Mouse (Mus musculus) forebrain, embryonic 10.5 days (tissue): ENCODE data around the gene Vav2. TPM values are rescaled to one million over a fixed set of nuclear protein-coding genes. Genes with fewer than 3 reads are reported as not detected.

Experiments
- DNase-seq: peaks from one replicate; pipeline ENCODE4 v3.0.0-alpha.2; 2017; ENCODE audit warnings: low spot score; ENCODE audit errors: extremely low spot score
- H3K27ac ChIP-seq: fragments of 300-500 bp; sonication (generic); 2 replicates; pipeline ENCODE4 v1.5.1; 2016; ENCODE audit warnings: mild to moderate bottlenecking
- H3K27me3 ChIP-seq: fragments of 300-500 bp; sonication (generic); 2 replicates; pipeline ENCODE4 v1.6.1; 2016; ENCODE audit warnings: mild to moderate bottlenecking; ENCODE audit not compliant: poor library complexity, severe bottlenecking
- H3K36me3 ChIP-seq: fragments of 300-500 bp; sonication (generic); replicated peaks from 2 replicates; pipeline ENCODE4 v1.6.1; 2016; ENCODE audit warnings: mild to moderate bottlenecking, moderate library complexity
- H3K4me1 ChIP-seq: fragments of 300-500 bp; sonication (generic); 2 replicates; pipeline ENCODE4 v1.6.1; 2016
- H3K4me3 ChIP-seq: fragments of 300-500 bp; sonication (generic); 2 replicates; pipeline ENCODE4 v1.5.1; 2016; ENCODE audit warnings: mild to moderate bottlenecking, moderate library complexity
- H3K9me3 ChIP-seq: fragments of 300-500 bp; sonication (generic); 2 replicates; pipeline ENCODE4 v1.6.1; 2016; ENCODE audit warnings: mild to moderate bottlenecking, moderate library complexity
- WGBS: fragments of 180-500 bp; shearing (Covaris S2); methylation state at CpG from one replicate; pipeline ENCODE4 v1.1.7; 2016; 5-methylcytosine and 5-hydroxymethylcytosine counted together
- polyA plus RNA-seq: library from polyadenylated mRNA; unstranded; fragments of >200 nt; fragmentation: Nextera tagmentation; extraction: Ambion mirVana; gene quantifications from 2 replicates; pipeline ENCODE4 v1.2.1, GENCODE M21; 2016

The Vav2 gene
- polyA plus RNA-seq, 1 experiment from 2014 or later, result 11.5 TPM

- no peak overlapping the region for H3K4me3 ChIP-seq
- no peak overlapping the region; the same call in 1 of the 2 replicates for H3K27ac ChIP-seq
- H3K27me3 ChIP-seq, result no peaks in the 10 kb centered on the region
- DNase-seq, result no peak
- 63% methylated on average over 6 of the region's 6 CpGs for WGBS
- H3K4me1 ChIP-seq, result peaks cover 44% of the 10 kb centered on the region
- no peaks in the 10 kb centered on the region for H3K9me3 ChIP-seq
- H3K36me3 ChIP-seq, result peaks cover 20% of the 10 kb centered on the region
These were observed 89.6 kb downstream of the Vav2 start for GRCm38 (mm10) chr2:27337261-27337660.

GRCm38 (mm10) chr2:27336600-27336999 lies 90.2 kb downstream of the Vav2 start:
- DNase-seq, result no peak

GRCm38 (mm10) chr2:27334816-27335215 lies 92.0 kb downstream of the Vav2 start:
- Histone ChIP-seq H3K4me1 (peaks cover 61% of the 10 kb centered on the region), H3K4me3 (no peak overlapping the region), H3K27me3 (no peaks in the 10 kb centered on the region), H3K36me3 (peaks cover 20% of the 10 kb centered on the region), H3K9me3 (no peaks in the 10 kb centered on the region), H3K27ac (no peak overlapping the region)
- WGBS, result 89% methylated on average over 4 of the region's 4 CpGs
- no peak for DNase-seq

More at GRCm38 (mm10) chr2:27336600-27336999, 90.2 kb downstream of the Vav2 start:
- H3K4me1 ChIP-seq, result peaks cover 44% of the 10 kb centered on the region
- peaks cover 20% of the 10 kb centered on the region for H3K36me3 ChIP-seq
- H3K27ac ChIP-seq, result no peak overlapping the region
- 82% methylated on average over 9 of the region's 9 CpGs for whole genome bisulfite sequencing
- H3K27me3 ChIP-seq, result no peaks in the 10 kb centered on the region
- no peaks in the 10 kb centered on the region for H3K9me3 ChIP-seq
- no peak overlapping the region for H3K4me3 ChIP-seq

GRCm38 (mm10) chr2:27331560-27331959 lies 95.3 kb downstream of the Vav2 start:
- Histone ChIP-seq H3K27ac (peak overlapping the region; percentile 20; the same call in 1 of the 2 replicates), H3K36me3 (peaks cover 19% of the 10 kb centered on the region), H3K9me3 (no peaks in the 10 kb centered on the region), H3K27me3 (no peaks in the 10 kb centered on the region), H3K4me1 (peaks cover 66% of the 10 kb centered on the region), H3K4me3 (no peak overlapping the region)
- DNase-seq, result no peak
- WGBS, result 70% methylated on average over 5 of the region's 5 CpGs

GRCm38 (mm10) chr2:27330446-27330845 lies 96.4 kb downstream of the Vav2 start:
- Histone ChIP-seq H3K4me1 (peaks cover 76% of the 10 kb centered on the region), H3K4me3 (no peak overlapping the region), H3K9me3 (no peaks in the 10 kb centered on the region), H3K36me3 (peaks cover 7% of the 10 kb centered on the region; the same call in 1 of the 2 replicates), H3K27me3 (no peaks in the 10 kb centered on the region), H3K27ac (no peak overlapping the region)
- WGBS, result 77% methylated on average over 8 of the region's 8 CpGs
- DNase-seq, result no peak

- Histone ChIP-seq H3K27ac (no peak overlapping the region), H3K4me1 (peaks cover 84% of the 10 kb centered on the region), H3K27me3 (no peaks in the 10 kb centered on the region)
These were observed 97.3 kb downstream of the Vav2 start for GRCm38 (mm10) chr2:27329386-27330060.

GRCm38 (mm10) chr2:27328613-27329041 lies 98.2 kb downstream of the Vav2 start:
- peaks cover 85% of the 10 kb centered on the region for H3K4me1 ChIP-seq

More at GRCm38 (mm10) chr2:27329386-27330060, 97.3 kb downstream of the Vav2 start:
- H3K4me3 ChIP-seq, result no peak overlapping the region
- DNase-seq, result no peak
- H3K9me3 ChIP-seq, result no peaks in the 10 kb centered on the region
- WGBS, result 92% methylated on average over 10 of the region's 10 CpGs
- 0 out of 2 replicates have a peak, but pooled peaks cover under 1% of the 10 kb centered on the region for H3K36me3 ChIP-seq

GRCm38 (mm10) chr2:27327886-27328285 lies 98.9 kb downstream of the Vav2 start:
- DNase-seq, result no peak
- Histone ChIP-seq H3K4me3 (no peak overlapping the region), H3K9me3 (no peaks in the 10 kb centered on the region), H3K27me3 (no peaks in the 10 kb centered on the region), H3K4me1 (peaks cover 87% of the 10 kb centered on the region), H3K27ac (peak overlapping the region; percentile 68), H3K36me3 (no peaks in the 10 kb centered on the region)
- WGBS, result 79% methylated on average over 4 of the region's 4 CpGs

More at GRCm38 (mm10) chr2:27328613-27329041, 98.2 kb downstream of the Vav2 start:
- Histone ChIP-seq H3K36me3 (no peaks in the 10 kb centered on the region), H3K9me3 (no peaks in the 10 kb centered on the region), H3K27me3 (no peaks in the 10 kb centered on the region), H3K27ac (peak overlapping the region; percentile 68; the same call in 1 of the 2 replicates), H3K4me3 (no peak overlapping the region)
- DNase-seq, result no peak

GRCm38 (mm10) chr2:27327076-27327475 lies 99.8 kb downstream of the Vav2 start:
- WGBS, result 75% methylated on average over 6 of the region's 6 CpGs
- H3K27ac ChIP-seq, result peak overlapping the region; percentile 68; the same call in 1 of the 2 replicates
- no peaks in the 10 kb centered on the region for H3K36me3 ChIP-seq
- no peaks in the 10 kb centered on the region for H3K27me3 ChIP-seq
- no peak overlapping the region for H3K4me3 ChIP-seq
- peaks cover 95% of the 10 kb centered on the region for H3K4me1 ChIP-seq
- no peak for DNase-seq
- H3K9me3 ChIP-seq, result no peaks in the 10 kb centered on the region

GRCm38 (mm10) chr2:27326357-27326756 lies 100.5 kb downstream of the Vav2 start:
- Histone ChIP-seq H3K36me3 (no peaks in the 10 kb centered on the region), H3K27ac (peak overlapping the region; percentile 49; the same call in 1 of the 2 replicates), H3K4me3 (no peak overlapping the region), H3K4me1 (peaks cover 100% of the 10 kb centered on the region), H3K9me3 (no peaks in the 10 kb centered on the region), H3K27me3 (no peaks in the 10 kb centered on the region)
- 50% methylated on average over 7 of the region's 7 CpGs for WGBS
- peak; percentile 37 for DNase-seq

- Histone ChIP-seq H3K4me1 (peaks cover 100% of the 10 kb centered on the region), H3K9me3 (no peaks in the 10 kb centered on the region), H3K27ac (0 out of 2 replicates have a peak overlapping the region, but pooled peaks have one; percentile 15), H3K4me3 (no peak overlapping the region), H3K27me3 (no peaks in the 10 kb centered on the region), H3K36me3 (no peaks in the 10 kb centered on the region)
- WGBS, result 10% methylated on average over 2 of the region's 2 CpGs
- DNase-seq, result no peak
These were observed 102.1 kb downstream of the Vav2 start for GRCm38 (mm10) chr2:27324690-27325089.

- Histone ChIP-seq H3K36me3 (peaks cover 10% of the 10 kb centered on the region; the same call in 1 of the 2 replicates), H3K4me1 (peaks cover 86% of the 10 kb centered on the region), H3K9me3 (no peaks in the 10 kb centered on the region), H3K4me3 (no peak overlapping the region), H3K27me3 (no peaks in the 10 kb centered on the region), H3K27ac (peak overlapping the region; percentile 48)
- DNase-seq, result no peak
- WGBS, result 7% methylated on average over 6 of the region's 6 CpGs
These were observed 105.4 kb downstream of the Vav2 start for GRCm38 (mm10) chr2:27321431-27321875.

- Histone ChIP-seq H3K4me1 (peaks cover 81% of the 10 kb centered on the region), H3K27ac (peak overlapping the region; percentile 62), H3K4me3 (no peak overlapping the region), H3K36me3 (peaks cover 10% of the 10 kb centered on the region; the same call in 1 of the 2 replicates), H3K9me3 (no peaks in the 10 kb centered on the region), H3K27me3 (no peaks in the 10 kb centered on the region)
- 53% methylated on average over 8 of the region's 8 CpGs for WGBS
- no peak for DNase-seq
These were observed 106.0 kb downstream of the Vav2 start for GRCm38 (mm10) chr2:27320820-27321219.
